Comparison of ENCODE assay signal across 14 mouse cellular contexts in genomic region chr2:165371066-165371465, GRCm38 (mm10). TPM values are rescaled to one million over a fixed set of nuclear protein-coding genes. Genes with fewer than 3 reads are reported as not detected.
DNase-seq lines count a peak whose midpoint lies in the region; ATAC-seq lines count a peak whose summit lies in the region.
"Had no signal": no experiment of that assay in that cellular context is flagged by ENCODE, and none has a peak within 500 bp of the region (broad histone marks: within the 10 kb centered on the region; RNA-seq: fewer than 3 reads in every experiment).

No protein-coding gene starts in this region.

- DNase-seq in 416B (ENCODE audit: low read depth) (peak; percentile 36), ZHBTc4 (ENCODE audit: low read depth, low spot score) (peak; percentile 71)
- DNase-seq in midbrain, embryonic 10.5 days (ENCODE audit: low spot score): no peak
- no peak for DNase-seq in testis, postnatal 10 days (ENCODE audit: low spot score)
- no peak for DNase-seq in gastrocnemius, postnatal 14 days
- DNase-seq in cerebellum, adult 11 months: no peak
- DNase-seq: adrenal gland, postnatal 14 days; cerebellum, postnatal 36 days; kidney, adult 18-20 months had no signal

- H3K9ac ChIP-seq in forebrain, embryonic 15.5 days (replicated peaks): no peak overlapping the region
- H3K9ac ChIP-seq in forebrain, embryonic 12.5 days: no peak overlapping the region
- H3K9ac ChIP-seq: heart, embryonic 12.5 days had no signal

- peaks cover 29% of the 10 kb centered on the region for H3K4me1 ChIP-seq in forebrain, embryonic 15.5 days
- peaks cover 33% of the 10 kb centered on the region for H3K4me1 ChIP-seq in forebrain, embryonic 12.5 days
- peaks cover 38% of the 10 kb centered on the region for H3K4me1 ChIP-seq in midbrain, embryonic 10.5 days

- no peak overlapping the region for H3K27ac ChIP-seq in forebrain, embryonic 15.5 days (replicated peaks)
- no peak overlapping the region for H3K27ac ChIP-seq in forebrain, embryonic 12.5 days
- H3K27ac ChIP-seq in midbrain, embryonic 10.5 days (replicated peaks): peak overlapping the region; percentile 13; the same call in 1 of the 2 replicates

- no peaks in the 10 kb centered on the region for H3K27me3 ChIP-seq in forebrain, embryonic 15.5 days
- H3K27me3 ChIP-seq in forebrain, embryonic 12.5 days: 0 out of 2 replicates have a peak, but pooled peaks cover 3% of the 10 kb centered on the region
- peaks cover 13% of the 10 kb centered on the region; the same call in 1 of the 2 replicates for H3K27me3 ChIP-seq in midbrain, embryonic 10.5 days (ENCODE audit: low read depth, poor library complexity, severe bottlenecking)

- WGBS in forebrain, embryonic 15.5 days: 38% methylated on average over 3 of the region's 3 CpGs
- WGBS in forebrain, embryonic 12.5 days: 10% methylated on average over 3 of the region's 3 CpGs
- 25% methylated on average over 3 of the region's 3 CpGs for WGBS in midbrain, embryonic 10.5 days

- ATAC-seq in forebrain, embryonic 15.5 days (replicated peaks): no peak
- ATAC-seq in forebrain, embryonic 12.5 days (ENCODE audit: low FRiP score): no peak
- ATAC-seq: lung, postnatal 0 days had no signal

- H3K4me3 ChIP-seq in forebrain, embryonic 15.5 days: no peak overlapping the region
- H3K4me3 ChIP-seq in forebrain, embryonic 12.5 days (replicated peaks): no peak overlapping the region
- peak overlapping the region; percentile 28 for H3K4me3 ChIP-seq in midbrain, embryonic 10.5 days
- H3K4me3 ChIP-seq: heart, embryonic 12.5 days had no signal

- intact Hi-C loops in gastrocnemius, postnatal 14 days (cut with DNase I; ENCODE audit: low total_unique reads): no loop called here

- peak overlapping the region; percentile 28 for H3K4me2 ChIP-seq in forebrain, embryonic 15.5 days (replicated peaks)
- no peak overlapping the region for H3K4me2 ChIP-seq in forebrain, embryonic 12.5 days
- H3K4me2 ChIP-seq: heart, embryonic 12.5 days had no signal

- H3K9me3 ChIP-seq in forebrain, embryonic 15.5 days: no peaks in the 10 kb centered on the region
- H3K9me3 ChIP-seq in forebrain, embryonic 12.5 days: no peaks in the 10 kb centered on the region
- no peaks in the 10 kb centered on the region; the same call in 1 of the 2 replicates for H3K9me3 ChIP-seq in midbrain, embryonic 10.5 days (replicated peaks)

- H3K36me3 ChIP-seq in forebrain, embryonic 15.5 days: peaks cover 14% of the 10 kb centered on the region
- H3K36me3 ChIP-seq in forebrain, embryonic 12.5 days (replicated peaks): peaks cover 18% of the 10 kb centered on the region
- H3K36me3 ChIP-seq in midbrain, embryonic 10.5 days: peaks cover 24% of the 10 kb centered on the region

RNA-seq across cellular contexts. Expression of gene Zfp663, which starts 2.5 kb away (rescaled TPM):
- polyA plus RNA-seq in forebrain, embryonic 15.5 days (2015; fragmentation: Nextera tagmentation; extraction: Ambion mirVana): 6.5 and 7.6 TPM in 2 replicates
- 6.8 and 6.9 TPM in 2 replicates for polyA plus RNA-seq in forebrain, embryonic 12.5 days (2016; fragmentation: Nextera tagmentation; extraction: Ambion mirVana)
- 6.0 and 7.2 TPM in 2 replicates for polyA plus RNA-seq in midbrain, embryonic 10.5 days (2016; fragmentation: Nextera tagmentation; extraction: Ambion mirVana)
- total RNA-seq in gastrocnemius, postnatal 14 days (2021): under 1 TPM in 1 of 2 experiments, not detected in 1; 0.08 TPM
- total RNA-seq: adrenal gland, postnatal 14 days had no signal
- polyA plus RNA-seq: heart, embryonic 12.5 days; thymus, postnatal 0 days had no signal

RNA-seq across cellular contexts. Expression of gene Zfp334, which starts 17.0 kb away (rescaled TPM):
- polyA plus RNA-seq in forebrain, embryonic 15.5 days (2015; fragmentation: Nextera tagmentation; extraction: Ambion mirVana): 12.5 and 12.6 TPM in 2 replicates
- polyA plus RNA-seq in forebrain, embryonic 12.5 days (2016; fragmentation: Nextera tagmentation; extraction: Ambion mirVana): 22.9 and 24.0 TPM in 2 replicates
- polyA plus RNA-seq in midbrain, embryonic 10.5 days (2016; fragmentation: Nextera tagmentation; extraction: Ambion mirVana): 19.9 and 23.1 TPM in 2 replicates
- 1 to 10 TPM; 2.2 to 2.3 TPM for total RNA-seq in gastrocnemius, postnatal 14 days (2021)

RNA-seq across cellular contexts. Expression of gene Ocstamp, which starts 29.1 kb away (rescaled TPM):
- 0.05 TPM in 1 of 2 replicates, not detected in the other for polyA plus RNA-seq in forebrain, embryonic 15.5 days (2015; fragmentation: Nextera tagmentation; extraction: Ambion mirVana)
- polyA plus RNA-seq in forebrain, embryonic 12.5 days (2016; fragmentation: Nextera tagmentation; extraction: Ambion mirVana): 0.06 TPM in 1 of 2 replicates, not detected in the other
- 0.06 and 0.07 TPM in 2 replicates for polyA plus RNA-seq in midbrain, embryonic 10.5 days (2016; fragmentation: Nextera tagmentation; extraction: Ambion mirVana)
- total RNA-seq in gastrocnemius, postnatal 14 days (2021): under 1 TPM; 0.11 to 0.18 TPM
- polyA plus RNA-seq: thymus, postnatal 0 days had no signal

RNA-seq across cellular contexts. Expression of gene Elmo2, which starts 44.8 kb away (rescaled TPM):
- 99.6 and 101 TPM in 2 replicates for polyA plus RNA-seq in forebrain, embryonic 15.5 days (2015; fragmentation: Nextera tagmentation; extraction: Ambion mirVana)
- polyA plus RNA-seq in forebrain, embryonic 12.5 days (2016; fragmentation: Nextera tagmentation; extraction: Ambion mirVana): 94.6 and 99.7 TPM in 2 replicates
- 81.7 and 90.0 TPM in 2 replicates for polyA plus RNA-seq in midbrain, embryonic 10.5 days (2016; fragmentation: Nextera tagmentation; extraction: Ambion mirVana)
- 10 to 100 TPM; 16.7 to 19.6 TPM for total RNA-seq in gastrocnemius, postnatal 14 days (2021)

Comparison
In these comparisons a context has a peak if more than half of its experiments do, and no peak if none do; other contexts are left out.
1. DNase-seq: peak in 416B (single experiment) and ZHBTc4 (single experiment); none in midbrain, embryonic 10.5 days (single experiment), testis, postnatal 10 days (single experiment), gastrocnemius, postnatal 14 days (single experiment) and cerebellum, adult 11 months (single experiment).